Mouse (Mus musculus): ENCODE measurements around the gene Far2. TPM values are rescaled to one million over a fixed set of nuclear protein-coding genes. Genes with fewer than 3 reads are reported as not detected.
A peak's percentile ranks its signal among the peaks of the same experiment; 100 is the strongest.

The Far2 gene
- 2.5 and 2.8 TPM in 2 replicates for polyA plus RNA-seq (2015; fragmentation: Nextera tagmentation; extraction: Ambion mirVana)

- Histone ChIP-seq H3K4me1 (peaks cover 8% of the 10 kb centered on the region; the same call in 1 of the 2 replicates), H3K9ac (peak within 1 kb of the TSS; percentile 60), H3K27me3 (peaks cover 35% of the 10 kb centered on the region), H3K27ac (no peak within 1 kb of the TSS), H3K4me3 (peak within 1 kb of the TSS; percentile 44), H3K9me3 (no peaks in the 10 kb centered on the region), H3K36me3 (no peaks in the 10 kb centered on the region), H3K4me2 (replicated peaks) (peak within 1 kb of the TSS; percentile 77)
- no peak for ATAC-seq (ENCODE audit: low FRiP score, low read depth)
- WGBS = 3% methylated on average over 34 of the region's 34 CpGs
Measured at GRCm38 (mm10) chr6:148046881-148047649, at the start of gene Far2. Gene Far2 (plus strand): TSS chr6:148047259.

DNA sequence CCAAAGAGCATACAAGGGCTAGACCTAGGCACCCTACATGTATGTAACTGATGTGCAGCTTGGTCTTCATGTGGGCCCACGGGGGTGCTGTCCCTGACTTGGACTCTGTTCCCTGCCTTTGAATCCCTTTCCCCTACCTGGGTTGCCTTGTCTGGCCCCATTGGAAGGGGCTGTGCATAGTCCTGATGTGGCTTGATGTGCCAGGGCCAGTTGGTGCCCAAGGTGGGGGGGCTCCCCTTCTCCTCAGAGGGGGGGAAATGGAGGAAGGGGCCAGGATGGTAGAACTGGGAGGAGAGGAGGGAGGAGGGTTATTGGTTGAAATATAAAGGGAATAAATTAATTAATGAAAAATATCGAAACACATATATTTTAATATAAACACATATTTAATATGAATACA lies 46.6 kb upstream of the Far2 start:
- H3K36me3 ChIP-seq = no peaks in the 10 kb centered on the region
- H3K4me2 ChIP-seq (replicated peaks) = no peak overlapping the region
- H3K4me1 ChIP-seq = no peaks in the 10 kb centered on the region
- no peak for ATAC-seq (ENCODE audit: low FRiP score, low read depth)
- 88% methylated on average over 2 of the region's 2 CpGs for WGBS
- no peaks in the 10 kb centered on the region for H3K27me3 ChIP-seq
- no peak overlapping the region for H3K27ac ChIP-seq
- no peak overlapping the region for H3K4me3 ChIP-seq
- no peak overlapping the region for H3K9ac ChIP-seq
- no peaks in the 10 kb centered on the region for H3K9me3 ChIP-seq

- Histone ChIP-seq H3K4me2 (replicated peaks) (no peak overlapping the region), H3K4me1 (no peaks in the 10 kb centered on the region), H3K4me3 (no peak overlapping the region), H3K36me3 (no peaks in the 10 kb centered on the region), H3K9ac (no peak overlapping the region), H3K27ac (no peak overlapping the region), H3K9me3 (no peaks in the 10 kb centered on the region), H3K27me3 (no peaks in the 10 kb centered on the region)
- WGBS = 48% methylated on average over 3 of the region's 3 CpGs
- no peak for ATAC-seq (ENCODE audit: low FRiP score, low read depth)
Measured at GRCm38 (mm10) chr6:148001071-148001470, 46.0 kb upstream of the Far2 start.

GRCm38 (mm10) chr6:148006118-148006837 lies 40.8 kb upstream of the Far2 start:
- Histone ChIP-seq H3K4me3 (no peak overlapping the region), H3K36me3 (no peaks in the 10 kb centered on the region), H3K4me1 (no peaks in the 10 kb centered on the region), H3K27ac (no peak overlapping the region), H3K4me2 (replicated peaks) (no peak overlapping the region), H3K9me3 (no peaks in the 10 kb centered on the region), H3K9ac (no peak overlapping the region), H3K27me3 (no peaks in the 10 kb centered on the region)
- no peak for ATAC-seq (ENCODE audit: low FRiP score, low read depth)
- 74% methylated on average over 11 of the region's 11 CpGs for WGBS

DNA sequence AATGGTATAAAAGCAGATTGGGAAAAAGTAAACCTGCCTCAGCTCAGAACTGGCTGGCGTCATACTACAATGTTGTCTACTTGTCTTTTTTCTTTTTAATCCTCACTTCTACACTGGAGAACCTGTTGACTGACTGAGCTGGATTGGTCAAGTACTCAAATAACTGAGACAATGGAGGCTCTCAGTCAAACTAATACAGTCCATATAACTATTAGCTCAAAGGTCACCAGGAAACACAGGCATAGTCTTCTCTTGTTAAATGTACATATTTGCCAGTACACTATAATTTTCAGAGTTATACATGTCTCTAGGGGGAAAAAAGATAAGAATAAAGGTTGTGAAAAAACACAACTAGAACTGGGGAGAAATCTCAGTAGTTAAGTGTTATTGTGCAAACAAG lies 6.3 kb upstream of the Far2 start:
- Histone ChIP-seq H3K9me3 (no peaks in the 10 kb centered on the region), H3K4me3 (no peak overlapping the region), H3K27ac (no peak overlapping the region), H3K36me3 (no peaks in the 10 kb centered on the region), H3K4me1 (no peaks in the 10 kb centered on the region), H3K9ac (no peak overlapping the region), H3K4me2 (replicated peaks) (no peak overlapping the region), H3K27me3 (peaks cover under 1% of the 10 kb centered on the region)
- no peak for ATAC-seq (ENCODE audit: low FRiP score, low read depth)
- WGBS = 83% methylated on average over 1 of the region's 1 CpGs

DNA sequence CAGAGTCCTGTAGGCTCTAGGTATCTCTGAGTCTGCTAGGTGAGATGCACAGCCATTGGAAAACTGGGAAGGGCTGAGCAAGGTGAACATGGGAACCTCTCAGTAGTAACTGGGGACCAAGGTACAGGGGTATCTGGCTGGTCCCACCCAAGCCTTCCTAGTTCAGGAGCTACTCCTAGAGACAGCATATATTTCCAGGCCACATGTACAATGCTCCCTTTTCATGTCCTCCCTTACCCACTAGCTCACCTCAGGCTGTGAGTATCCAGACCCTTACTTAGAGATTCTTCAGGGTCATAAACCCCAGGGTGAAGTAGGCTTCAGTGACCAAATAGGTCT lies 560 bp downstream of the Far2 start:
- Histone ChIP-seq H3K27ac (no peak overlapping the region), H3K4me3 (peak overlapping the region; percentile 44), H3K4me2 (replicated peaks) (peak overlapping the region; percentile 77), H3K27me3 (peaks cover 35% of the 10 kb centered on the region), H3K36me3 (no peaks in the 10 kb centered on the region), H3K9me3 (no peaks in the 10 kb centered on the region), H3K4me1 (peaks cover 8% of the 10 kb centered on the region; the same call in 1 of the 2 replicates), H3K9ac (no peak overlapping the region)
- no peak for ATAC-seq (ENCODE audit: low FRiP score, low read depth)

GRCm38 (mm10) chr6:148063131-148063530 lies 16.1 kb downstream of the Far2 start:
- Histone ChIP-seq H3K27me3 (no peaks in the 10 kb centered on the region), H3K27ac (no peak overlapping the region), H3K4me3 (no peak overlapping the region), H3K4me2 (replicated peaks) (no peak overlapping the region), H3K9ac (no peak overlapping the region), H3K36me3 (no peaks in the 10 kb centered on the region), H3K9me3 (0 out of 2 replicates have a peak, but pooled peaks cover 5% of the 10 kb centered on the region), H3K4me1 (no peaks in the 10 kb centered on the region)
- no peak for ATAC-seq (ENCODE audit: low FRiP score, low read depth)
- WGBS = 83% methylated on average over 3 of the region's 3 CpGs

GRCm38 (mm10) chr6:148066267-148066666 lies 19.2 kb downstream of the Far2 start:
- 75% methylated on average over 5 of the region's 5 CpGs for WGBS
- Histone ChIP-seq H3K9ac (no peak overlapping the region), H3K9me3 (no peaks in the 10 kb centered on the region), H3K4me2 (replicated peaks) (no peak overlapping the region), H3K4me3 (no peak overlapping the region), H3K27ac (no peak overlapping the region), H3K4me1 (no peaks in the 10 kb centered on the region), H3K27me3 (no peaks in the 10 kb centered on the region), H3K36me3 (no peaks in the 10 kb centered on the region)
- no peak for ATAC-seq (ENCODE audit: low FRiP score, low read depth)

DNA sequence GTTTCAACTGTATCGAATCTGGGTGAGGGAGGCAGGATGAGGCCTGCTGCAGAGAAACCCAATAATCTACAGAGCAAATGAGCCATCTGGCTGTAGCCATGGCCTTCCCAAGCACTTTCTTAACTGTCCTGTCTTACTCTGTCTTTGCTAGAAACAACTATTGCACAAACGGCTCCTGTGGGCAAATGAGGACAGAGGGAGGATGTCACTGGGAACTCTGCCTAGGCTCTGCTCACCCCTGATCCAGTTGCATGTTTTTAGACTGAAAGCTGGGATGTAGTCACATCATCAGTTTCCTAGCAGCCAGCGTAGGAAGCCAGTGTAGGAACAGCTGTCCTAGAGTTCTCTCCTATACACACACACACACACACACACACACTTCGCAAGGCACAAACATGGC lies 21.7 kb downstream of the Far2 start:
- Histone ChIP-seq H3K9me3 (no peaks in the 10 kb centered on the region), H3K4me2 (replicated peaks) (no peak overlapping the region), H3K27ac (no peak overlapping the region), H3K36me3 (no peaks in the 10 kb centered on the region), H3K4me3 (no peak overlapping the region), H3K9ac (no peak overlapping the region), H3K4me1 (no peaks in the 10 kb centered on the region), H3K27me3 (no peaks in the 10 kb centered on the region)
- no peak for ATAC-seq (ENCODE audit: low FRiP score, low read depth)
- WGBS = 95% methylated on average over 4 of the region's 4 CpGs

DNA sequence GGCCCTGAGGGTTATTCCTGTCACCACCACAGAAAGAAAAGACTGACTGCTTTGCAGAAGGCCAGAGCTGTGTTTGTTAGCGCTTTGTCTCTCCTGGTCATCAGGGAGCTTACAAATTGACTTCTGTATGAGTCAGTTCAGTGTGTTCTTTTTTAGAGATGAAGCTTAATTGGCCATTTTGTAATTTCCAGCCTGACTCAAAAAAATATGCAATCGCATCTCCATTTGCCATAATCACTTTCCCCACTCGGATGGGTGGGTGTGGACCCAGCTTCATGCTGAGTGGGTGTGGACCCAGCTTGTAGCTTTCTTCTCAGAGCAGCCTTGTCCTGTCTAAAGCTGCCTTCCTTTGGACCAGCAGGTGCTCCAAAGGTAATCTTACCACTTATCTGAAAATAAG lies 26.5 kb downstream of the Far2 start:
- H3K36me3 ChIP-seq = no peaks in the 10 kb centered on the region
- no peak overlapping the region for H3K4me2 ChIP-seq (replicated peaks)
- 76% methylated on average over 3 of the region's 3 CpGs for WGBS
- no peak overlapping the region for H3K4me3 ChIP-seq
- H3K27me3 ChIP-seq = no peaks in the 10 kb centered on the region
- no peak overlapping the region for H3K27ac ChIP-seq
- no peaks in the 10 kb centered on the region for H3K9me3 ChIP-seq
- ATAC-seq (ENCODE audit: low FRiP score, low read depth) = no peak
- no peak overlapping the region for H3K9ac ChIP-seq
- H3K4me1 ChIP-seq = no peaks in the 10 kb centered on the region

DNA sequence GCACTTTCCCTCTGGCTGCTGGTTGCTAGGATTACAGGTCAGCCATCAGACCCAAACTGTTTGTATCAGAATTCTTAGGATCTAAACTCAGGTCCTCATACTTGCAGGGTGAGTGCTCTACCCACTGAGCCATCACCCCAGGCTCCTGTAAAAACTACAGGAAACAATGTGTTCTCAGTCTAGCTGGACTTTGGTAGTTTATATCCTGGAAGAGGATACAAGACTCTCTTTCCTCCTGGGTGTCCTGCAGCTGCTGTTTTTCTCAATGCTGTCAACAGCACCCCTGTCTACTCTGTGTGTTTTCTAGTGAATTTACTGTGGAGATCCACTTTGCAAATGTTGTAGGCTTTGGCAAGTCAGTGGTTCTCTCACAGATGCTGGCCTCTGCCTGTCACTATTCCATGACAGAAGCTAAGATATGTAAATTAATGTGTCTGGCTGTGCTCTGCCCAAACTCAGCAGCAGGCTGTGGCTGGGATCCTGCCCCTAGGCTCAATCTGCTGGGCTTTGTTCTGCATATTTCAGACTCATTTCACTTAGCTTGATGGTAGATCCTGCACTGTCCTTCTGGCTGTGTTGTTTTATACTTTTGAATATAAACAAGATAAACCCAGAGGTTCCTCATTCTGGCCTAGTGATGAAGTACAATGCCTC lies 27.3 kb downstream of the Far2 start:
- Histone ChIP-seq H3K27me3 (no peaks in the 10 kb centered on the region), H3K36me3 (no peaks in the 10 kb centered on the region), H3K27ac (no peak overlapping the region), H3K9ac (no peak overlapping the region), H3K4me2 (replicated peaks) (no peak overlapping the region), H3K9me3 (no peaks in the 10 kb centered on the region), H3K4me1 (no peaks in the 10 kb centered on the region), H3K4me3 (no peak overlapping the region)
- no peak for ATAC-seq (ENCODE audit: low FRiP score, low read depth)

DNA sequence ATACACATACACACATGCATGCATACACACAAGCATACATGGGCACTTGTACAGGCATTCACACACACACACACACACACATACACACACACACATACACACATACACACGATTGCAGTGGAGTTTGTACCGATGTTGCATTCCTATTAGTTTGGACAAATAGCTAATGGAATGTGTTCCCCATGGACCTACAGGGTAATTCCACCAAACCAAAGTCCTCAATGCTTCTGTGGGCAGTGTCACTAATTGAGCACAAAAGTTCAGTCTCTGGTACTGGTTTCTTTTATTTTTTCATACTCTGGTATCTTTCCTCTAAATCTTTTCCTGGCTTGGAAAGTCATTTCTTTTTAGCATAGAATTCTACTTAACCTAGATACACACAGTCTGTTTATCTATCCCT lies 36.8 kb downstream of the Far2 start:
- WGBS = 81% methylated on average over 2 of the region's 2 CpGs
- no peak overlapping the region for H3K27ac ChIP-seq
- H3K27me3 ChIP-seq = no peaks in the 10 kb centered on the region
- H3K4me3 ChIP-seq = no peak overlapping the region
- no peaks in the 10 kb centered on the region for H3K36me3 ChIP-seq
- no peak for ATAC-seq (ENCODE audit: low FRiP score, low read depth)
- no peaks in the 10 kb centered on the region for H3K9me3 ChIP-seq
- H3K4me2 ChIP-seq (replicated peaks) = no peak overlapping the region
- H3K4me1 ChIP-seq = no peaks in the 10 kb centered on the region
- no peak overlapping the region for H3K9ac ChIP-seq

Data from limb, embryonic 13.5 days (tissue).